Mouse (Mus musculus) embryonic fibroblast, embryonic 13.5 days (primary cell): Measurements from ENCODE around the gene Fuca2.

Experiments
- CTCF ChIP-seq: IDR thresholded peaks from 2 replicates; pipeline ENCODE4 v1.5.1; 2011; ENCODE audit warnings: mild to moderate bottlenecking, control low read depth, low read length, moderate library complexity, borderline replicate concordance; ENCODE audit not compliant: insufficient read depth
- POLR2A ChIP-seq: IDR thresholded peaks from 2 replicates; pipeline ENCODE4 v1.6.1; 2011; ENCODE audit warnings: low read depth, mild to moderate bottlenecking, control low read depth, low read length, moderate library complexity

DNA sequence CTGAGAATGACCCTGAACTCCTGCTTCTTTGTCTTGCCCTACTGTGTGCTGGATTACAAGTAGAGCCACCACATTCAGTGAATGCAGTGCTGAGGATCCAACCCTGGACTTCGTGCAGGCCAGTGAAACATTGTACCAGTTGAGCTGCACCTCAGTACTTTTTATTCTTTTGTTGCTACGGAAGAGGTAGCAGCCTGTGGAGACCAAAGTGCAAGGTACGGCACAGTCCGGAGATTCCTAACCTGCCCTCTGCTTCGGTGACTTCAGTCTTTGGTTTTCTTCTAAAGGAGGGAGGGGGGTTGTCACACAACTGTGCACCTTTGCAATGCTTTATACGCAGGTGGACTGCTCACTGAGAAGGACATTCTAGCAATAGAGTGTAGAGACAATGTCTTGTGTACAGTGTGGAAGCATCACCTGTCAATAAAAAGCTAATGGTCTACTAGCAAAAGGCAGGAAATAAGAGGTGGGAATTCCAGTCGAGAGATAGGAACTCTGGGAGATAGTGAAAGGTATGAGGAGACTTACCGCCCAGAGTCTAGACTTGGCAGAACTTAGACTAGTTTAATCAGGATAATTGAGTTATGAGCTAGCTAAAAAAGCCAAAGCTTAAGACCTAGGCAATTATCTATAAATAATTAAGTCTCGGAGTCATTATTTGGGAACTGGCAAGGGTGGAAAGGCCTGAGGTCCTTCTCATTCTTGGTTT, 5.2 kb upstream of the Fuca2 start:
- TF ChIP-seq POLR2A (no peak), CTCF (no peak)
